Mouse (Mus musculus): ENCODE measurements at regions not wholly inside any gene's neighbourhood (a gene's known extent, or its start where the extent isn't known, plus 50 kb on each side); places are given as distances from the start of the nearest gene placed in this dataset.

GRCm38 (mm10) chr11:45138351-45138975 is 521.3 kb downstream of the Ebf1 start:
- DNase-seq (ENCODE audit: extremely low spot score, low spot score), result no peak
- 82% methylated on average over 4 of the region's 4 CpGs for WGBS
- no peak overlapping the region for H3K4me3 ChIP-seq
- H3K9me3 ChIP-seq, result no peaks in the 10 kb centered on the region
- no peaks in the 10 kb centered on the region for H3K27me3 ChIP-seq (ENCODE audit: poor library complexity, severe bottlenecking)
- no peak overlapping the region for H3K27ac ChIP-seq
- no peaks in the 10 kb centered on the region for H3K36me3 ChIP-seq (replicated peaks)
- peaks cover 5% of the 10 kb centered on the region; the same call in 1 of the 2 replicates for H3K4me1 ChIP-seq

GRCm38 (mm10) chr11:45140490-45140889 is 523.4 kb downstream of the Ebf1 start:
- 86% methylated on average over 1 of the region's 1 CpGs for WGBS
- Histone ChIP-seq H3K9me3 (no peaks in the 10 kb centered on the region), H3K27me3 (ENCODE audit: poor library complexity, severe bottlenecking) (no peaks in the 10 kb centered on the region), H3K27ac (no peak overlapping the region), H3K4me3 (no peak overlapping the region), H3K36me3 (replicated peaks) (no peaks in the 10 kb centered on the region), H3K4me1 (peaks cover 5% of the 10 kb centered on the region; the same call in 1 of the 2 replicates)
- no peak for DNase-seq (ENCODE audit: extremely low spot score, low spot score)

GRCm38 (mm10) chr11:45154070-45154469 is 537.0 kb downstream of the Ebf1 start:
- 94% methylated on average over 6 of the region's 6 CpGs for WGBS
- no peaks in the 10 kb centered on the region for H3K9me3 ChIP-seq
- H3K4me3 ChIP-seq, result no peak overlapping the region
- H3K27ac ChIP-seq, result no peak overlapping the region
- no peaks in the 10 kb centered on the region for H3K27me3 ChIP-seq (ENCODE audit: poor library complexity, severe bottlenecking)
- no peaks in the 10 kb centered on the region for H3K36me3 ChIP-seq (replicated peaks)
- H3K4me1 ChIP-seq, result no peaks in the 10 kb centered on the region
- no peak for DNase-seq (ENCODE audit: extremely low spot score, low spot score)

- no peak overlapping the region for H3K27ac ChIP-seq
- H3K27me3 ChIP-seq (ENCODE audit: poor library complexity, severe bottlenecking), result no peaks in the 10 kb centered on the region
- H3K36me3 ChIP-seq (replicated peaks), result no peaks in the 10 kb centered on the region
- no peak overlapping the region for H3K4me3 ChIP-seq
- 91% methylated on average over 8 of the region's 8 CpGs for WGBS
- no peak for DNase-seq (ENCODE audit: extremely low spot score, low spot score)
- H3K9me3 ChIP-seq, result no peaks in the 10 kb centered on the region
- H3K4me1 ChIP-seq, result no peaks in the 10 kb centered on the region
Observed at GRCm38 (mm10) chr11:45154497-45154896, 537.4 kb downstream of the Ebf1 start.

GRCm38 (mm10) chr11:45155782-45156181 is 538.7 kb downstream of the Ebf1 start:
- Histone ChIP-seq H3K27ac (no peak overlapping the region), H3K4me1 (no peaks in the 10 kb centered on the region), H3K9me3 (no peaks in the 10 kb centered on the region), H3K36me3 (replicated peaks) (no peaks in the 10 kb centered on the region), H3K27me3 (ENCODE audit: poor library complexity, severe bottlenecking) (no peaks in the 10 kb centered on the region), H3K4me3 (no peak overlapping the region)
- WGBS, result 84% methylated on average over 1 of the region's 1 CpGs
- no peak for DNase-seq (ENCODE audit: extremely low spot score, low spot score)

- no peaks in the 10 kb centered on the region for H3K36me3 ChIP-seq (replicated peaks)
- no peaks in the 10 kb centered on the region for H3K27me3 ChIP-seq (ENCODE audit: poor library complexity, severe bottlenecking)
- DNase-seq (ENCODE audit: extremely low spot score, low spot score), result no peak
- H3K27ac ChIP-seq, result no peak overlapping the region
- no peak overlapping the region for H3K4me3 ChIP-seq
- no peaks in the 10 kb centered on the region for H3K9me3 ChIP-seq
- 81% methylated on average over 2 of the region's 2 CpGs for WGBS
- no peaks in the 10 kb centered on the region for H3K4me1 ChIP-seq
Observed at GRCm38 (mm10) chr11:45158282-45158681, 541.2 kb downstream of the Ebf1 start.

GRCm38 (mm10) chr11:45160871-45161270 is 543.8 kb downstream of the Ebf1 start:
- 84% methylated on average over 8 of the region's 8 CpGs for WGBS
- Histone ChIP-seq H3K4me1 (no peaks in the 10 kb centered on the region), H3K27me3 (ENCODE audit: poor library complexity, severe bottlenecking) (no peaks in the 10 kb centered on the region), H3K27ac (no peak overlapping the region), H3K9me3 (no peaks in the 10 kb centered on the region), H3K36me3 (replicated peaks) (no peaks in the 10 kb centered on the region), H3K4me3 (no peak overlapping the region)
- no peak for DNase-seq (ENCODE audit: extremely low spot score, low spot score)

GRCm38 (mm10) chr11:45173546-45173945 is 556.4 kb downstream of the Ebf1 start:
- H3K27ac ChIP-seq, result no peak overlapping the region
- H3K4me1 ChIP-seq, result no peaks in the 10 kb centered on the region
- H3K36me3 ChIP-seq (replicated peaks), result no peaks in the 10 kb centered on the region
- no peak for DNase-seq (ENCODE audit: extremely low spot score, low spot score)
- no peak overlapping the region for H3K4me3 ChIP-seq
- 86% methylated on average over 2 of the region's 2 CpGs for WGBS
- H3K9me3 ChIP-seq, result no peaks in the 10 kb centered on the region
- no peaks in the 10 kb centered on the region for H3K27me3 ChIP-seq (ENCODE audit: poor library complexity, severe bottlenecking)

- Histone ChIP-seq H3K9me3 (no peaks in the 10 kb centered on the region), H3K36me3 (replicated peaks) (no peaks in the 10 kb centered on the region), H3K27me3 (ENCODE audit: poor library complexity, severe bottlenecking) (no peaks in the 10 kb centered on the region), H3K27ac (no peak overlapping the region), H3K4me1 (no peaks in the 10 kb centered on the region), H3K4me3 (no peak overlapping the region)
- 87% methylated on average over 2 of the region's 2 CpGs for WGBS
- no peak for DNase-seq (ENCODE audit: extremely low spot score, low spot score)
Observed at GRCm38 (mm10) chr11:45174071-45174470, 557.0 kb downstream of the Ebf1 start.

- H3K27ac ChIP-seq, result no peak overlapping the region
- H3K4me1 ChIP-seq, result no peaks in the 10 kb centered on the region
- H3K9me3 ChIP-seq, result no peaks in the 10 kb centered on the region
- no peaks in the 10 kb centered on the region for H3K27me3 ChIP-seq (ENCODE audit: poor library complexity, severe bottlenecking)
- no peak overlapping the region for H3K4me3 ChIP-seq
- no peaks in the 10 kb centered on the region for H3K36me3 ChIP-seq (replicated peaks)
- no peak for DNase-seq (ENCODE audit: extremely low spot score, low spot score)
- 89% methylated on average over 10 of the region's 10 CpGs for WGBS
Observed at GRCm38 (mm10) chr11:45174811-45175798, 558.0 kb downstream of the Ebf1 start.

- Histone ChIP-seq H3K27ac (no peak overlapping the region), H3K36me3 (replicated peaks) (no peaks in the 10 kb centered on the region), H3K4me1 (no peaks in the 10 kb centered on the region), H3K27me3 (ENCODE audit: poor library complexity, severe bottlenecking) (no peaks in the 10 kb centered on the region), H3K9me3 (no peaks in the 10 kb centered on the region), H3K4me3 (no peak overlapping the region)
- no peak for DNase-seq (ENCODE audit: extremely low spot score, low spot score)
- WGBS, result 92% methylated on average over 3 of the region's 3 CpGs
Observed at GRCm38 (mm10) chr11:45176971-45177370, 559.9 kb downstream of the Ebf1 start.

GRCm38 (mm10) chr11:45178036-45178435 is 560.9 kb downstream of the Ebf1 start:
- no peak overlapping the region for H3K27ac ChIP-seq
- WGBS, result 91% methylated on average over 7 of the region's 7 CpGs

GRCm38 (mm10) chr11:45179019-45179418 is 561.9 kb downstream of the Ebf1 start:
- H3K36me3 ChIP-seq (replicated peaks), result no peaks in the 10 kb centered on the region
- H3K27ac ChIP-seq, result no peak overlapping the region
- H3K9me3 ChIP-seq, result no peaks in the 10 kb centered on the region
- H3K27me3 ChIP-seq (ENCODE audit: poor library complexity, severe bottlenecking), result no peaks in the 10 kb centered on the region
- H3K4me3 ChIP-seq, result no peak overlapping the region
- 88% methylated on average over 1 of the region's 1 CpGs for WGBS
- no peak for DNase-seq (ENCODE audit: extremely low spot score, low spot score)
- H3K4me1 ChIP-seq, result no peaks in the 10 kb centered on the region

More at GRCm38 (mm10) chr11:45178036-45178435, 560.9 kb downstream of the Ebf1 start:
- Histone ChIP-seq H3K9me3 (no peaks in the 10 kb centered on the region), H3K27me3 (ENCODE audit: poor library complexity, severe bottlenecking) (no peaks in the 10 kb centered on the region), H3K4me1 (no peaks in the 10 kb centered on the region), H3K36me3 (replicated peaks) (no peaks in the 10 kb centered on the region), H3K4me3 (no peak overlapping the region)
- DNase-seq (ENCODE audit: extremely low spot score, low spot score), result no peak

All from forebrain, embryonic 10.5 days (tissue).